Mouse (Mus musculus) thymus, adult 2 months (tissue): Measurements from ENCODE around the gene Slc5a3.

Experiments used
- CTCF ChIP-seq: fragments of 200-500 bp; IDR thresholded peaks from 2 replicates; pipeline ENCODE4 v1.5.1; 2012; ENCODE audit warnings: mild to moderate bottlenecking, control low read depth, low read length, moderate library complexity, borderline replicate concordance; ENCODE audit not compliant: control insufficient read depth, poor library complexity, insufficient read depth; ENCODE audit errors: extremely low read depth
- POLR2A ChIP-seq: fragments of 200-500 bp; IDR thresholded peaks from 2 replicates; pipeline ENCODE4 v1.6.1; 2012; ENCODE audit warnings: mild to moderate bottlenecking, low read length, control low read depth, moderate library complexity; ENCODE audit not compliant: control insufficient read depth, poor library complexity, insufficient read depth; ENCODE audit errors: extremely low read depth

DNA sequence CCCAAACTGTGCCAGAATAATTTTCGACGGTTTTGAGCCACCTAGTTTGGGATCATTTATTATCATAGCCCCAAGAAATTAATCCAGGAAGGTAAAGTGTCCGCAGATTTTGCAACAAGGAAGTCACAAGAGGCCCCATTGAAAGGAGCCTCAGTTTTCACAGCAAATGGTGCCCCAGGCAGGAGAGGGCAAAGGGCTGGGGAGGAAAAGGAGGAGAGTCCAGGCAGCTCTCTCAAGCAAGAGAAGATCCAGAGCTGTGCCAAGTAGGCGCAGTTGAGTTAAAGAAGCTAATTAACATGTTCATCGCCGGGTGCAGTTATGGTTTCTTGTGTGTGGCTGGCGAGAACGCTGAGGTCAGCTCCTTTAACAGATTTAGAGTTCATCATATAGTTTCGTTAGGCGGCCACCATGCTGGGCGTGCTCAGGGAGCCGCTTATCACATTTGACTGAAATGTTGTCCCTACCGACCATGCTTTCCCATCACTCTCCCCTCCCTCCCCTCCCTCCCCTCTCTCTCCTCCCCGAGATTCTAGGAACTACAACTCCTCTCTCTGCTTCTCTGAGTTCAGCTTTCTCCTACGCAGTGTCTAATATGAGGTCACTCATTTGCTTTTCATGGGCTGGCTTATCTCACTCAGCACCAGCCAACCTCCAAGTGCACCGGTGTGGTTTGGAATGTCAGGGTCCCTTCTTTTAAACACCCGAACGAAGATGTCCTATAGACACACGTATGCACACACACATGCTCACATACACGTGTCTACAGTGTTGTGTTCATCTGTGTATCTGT, 35.4 kb upstream of the Slc5a3 start:
- TF ChIP-seq POLR2A, result no peak
- TF ChIP-seq CTCF, result no peak
